Mouse (Mus musculus): ENCODE data around the gene Dnah8.

- TF ChIP-seq CTCF (conservative IDR thresholded peaks at IDR 0.05; ENCODE audit: low read length): no peak
- TF ChIP-seq NANOG (IDR thresholded peaks at IDR 0.05; ENCODE audit: borderline replicate concordance, low read length): no peak
These were observed 223.3 kb downstream of the Dnah8 start for GRCm38 (mm10) chr17:30847498-30847897.
